Mouse (Mus musculus): ENCODE results near the gene Cdyl2. TPM values are rescaled to one million over a fixed set of nuclear protein-coding genes. Genes with fewer than 3 reads are reported as not detected.

The Cdyl2 gene
- polyA plus RNA-seq, 1 experiment from 2014 or later, result 8.2 TPM

DNA sequence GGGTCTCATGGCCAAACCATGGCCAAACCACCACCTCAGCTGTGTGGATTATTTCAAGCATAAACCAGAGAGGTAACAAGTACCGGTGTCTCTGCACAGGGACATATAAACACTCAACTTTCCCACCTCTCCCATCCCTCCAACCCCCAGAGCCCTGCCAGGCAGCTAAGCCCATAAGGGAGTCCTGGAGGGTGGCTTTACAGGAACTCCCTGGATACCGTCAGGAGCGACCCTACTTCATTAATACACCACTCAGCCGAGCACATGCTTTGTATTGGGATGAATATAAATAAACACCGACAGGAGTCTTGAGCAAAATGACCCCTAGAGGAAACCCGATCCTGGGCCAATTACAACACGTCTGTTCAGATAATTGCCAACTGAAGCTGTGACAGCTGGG, 194.0 kb downstream of the Cdyl2 start:
- Histone ChIP-seq H3K4me3 (replicated peaks) (no peak overlapping the region), H3K27me3 (0 out of 2 replicates have a peak, but pooled peaks cover 4% of the 10 kb centered on the region)
- WGBS, result 23% methylated on average over 7 of the region's 7 CpGs

DNA sequence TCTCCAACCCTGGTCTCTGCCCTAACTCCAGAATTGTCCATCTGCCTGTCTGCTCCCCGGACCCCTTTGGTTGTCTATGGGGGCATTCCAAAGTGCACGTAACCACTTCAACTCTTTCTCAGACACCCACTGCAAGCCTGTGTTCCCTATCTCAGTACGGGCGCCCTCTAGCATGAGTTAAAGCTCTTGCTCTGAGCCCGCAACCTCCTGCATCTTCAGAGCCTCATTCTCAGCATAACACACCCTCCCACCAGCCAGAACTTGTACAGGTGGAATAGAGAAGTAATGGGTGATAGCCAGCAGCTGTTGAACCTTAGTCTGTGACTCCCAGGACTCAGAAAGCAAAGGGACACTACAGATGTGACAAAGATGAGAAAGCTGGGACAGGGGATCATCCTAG, 196.0 kb downstream of the Cdyl2 start:
- ATAC-seq (ENCODE audit: insufficient number of reproducible peaks, insufficient read depth, low FRiP score, low TSS enrichment, low read depth), result no peak
- 83% methylated on average over 5 of the region's 5 CpGs for WGBS
- H3K9me3 ChIP-seq, result no peaks in the 10 kb centered on the region
- H3K9ac ChIP-seq (replicated peaks), result no peak overlapping the region
- no peaks in the 10 kb centered on the region for H3K36me3 ChIP-seq
- no peaks in the 10 kb centered on the region for H3K4me1 ChIP-seq (replicated peaks)
- 0 out of 2 replicates have a peak, but pooled peaks cover 4% of the 10 kb centered on the region for H3K27me3 ChIP-seq
- H3K27ac ChIP-seq, result no peak overlapping the region
- no peak overlapping the region for H3K4me3 ChIP-seq (replicated peaks)
- H3K4me2 ChIP-seq, result no peak overlapping the region

More for the DNA sequence above, 194.0 kb downstream of the Cdyl2 start:
- no peak overlapping the region for H3K27ac ChIP-seq
- no peaks in the 10 kb centered on the region for H3K9me3 ChIP-seq
- no peak overlapping the region for H3K4me2 ChIP-seq
- H3K9ac ChIP-seq (replicated peaks), result no peak overlapping the region
- no peak for ATAC-seq (ENCODE audit: insufficient number of reproducible peaks, insufficient read depth, low FRiP score, low TSS enrichment, low read depth)
- no peaks in the 10 kb centered on the region for H3K36me3 ChIP-seq
- no peaks in the 10 kb centered on the region for H3K4me1 ChIP-seq (replicated peaks)

DNA sequence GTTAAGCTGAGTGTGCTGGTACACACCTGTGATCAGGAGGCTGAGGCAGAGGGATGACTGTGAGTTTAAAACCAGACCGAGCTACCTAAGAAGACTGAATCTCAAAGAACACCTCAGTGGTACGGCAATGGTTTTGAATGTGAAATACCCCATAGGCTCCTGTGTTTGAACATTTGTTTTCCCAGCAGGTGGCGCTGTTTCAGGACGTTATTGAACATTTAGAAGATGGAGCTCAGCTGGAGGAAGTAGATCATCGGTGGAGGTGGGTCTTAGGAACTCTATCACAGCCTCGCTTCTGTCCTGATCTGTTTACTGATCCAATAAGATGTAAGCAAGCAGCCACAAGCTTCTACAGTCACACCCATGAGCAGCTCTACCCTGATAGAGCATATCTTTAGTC, 199.7 kb downstream of the Cdyl2 start:
- no peak overlapping the region for H3K4me2 ChIP-seq
- peaks cover 7% of the 10 kb centered on the region; the same call in 1 of the 2 replicates for H3K27me3 ChIP-seq
- H3K36me3 ChIP-seq, result no peaks in the 10 kb centered on the region
- no peaks in the 10 kb centered on the region for H3K4me1 ChIP-seq (replicated peaks)
- H3K4me3 ChIP-seq (replicated peaks), result no peak overlapping the region
- no peak overlapping the region for H3K9ac ChIP-seq (replicated peaks)
- no peak overlapping the region for H3K27ac ChIP-seq
- WGBS, result 77% methylated on average over 6 of the region's 6 CpGs
- H3K9me3 ChIP-seq, result no peaks in the 10 kb centered on the region
- ATAC-seq (ENCODE audit: insufficient number of reproducible peaks, insufficient read depth, low FRiP score, low TSS enrichment, low read depth), result no peak

DNA sequence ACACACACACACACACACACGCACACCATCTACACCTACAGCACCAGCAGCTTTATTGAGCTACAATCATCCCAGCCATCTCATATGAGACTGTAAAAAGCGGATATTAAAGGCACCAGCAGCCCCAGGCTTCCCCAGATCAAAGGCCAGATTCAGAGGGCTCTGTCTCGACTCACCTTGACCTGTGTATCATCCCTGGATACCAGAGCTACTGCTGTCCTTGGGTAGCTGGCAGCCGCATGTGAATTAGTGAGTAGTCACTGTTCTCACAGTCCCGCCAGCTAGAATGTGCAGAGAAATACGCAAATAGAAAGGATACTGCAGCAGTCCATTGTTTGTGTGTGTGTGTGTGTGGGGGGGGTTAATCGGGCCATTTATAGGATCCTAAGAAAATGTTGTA, 204.1 kb downstream of the Cdyl2 start:
- 77% methylated on average over 7 of the region's 7 CpGs for WGBS
- H3K4me3 ChIP-seq (replicated peaks), result no peak overlapping the region
- H3K27me3 ChIP-seq, result peaks cover 3% of the 10 kb centered on the region; the same call in 1 of the 2 replicates
- H3K36me3 ChIP-seq, result no peaks in the 10 kb centered on the region
- no peak overlapping the region for H3K9ac ChIP-seq (replicated peaks)
- no peaks in the 10 kb centered on the region for H3K4me1 ChIP-seq (replicated peaks)
- H3K9me3 ChIP-seq, result no peaks in the 10 kb centered on the region
- no peak overlapping the region for H3K4me2 ChIP-seq
- no peak for ATAC-seq (ENCODE audit: insufficient number of reproducible peaks, insufficient read depth, low FRiP score, low TSS enrichment, low read depth)
- no peak overlapping the region for H3K27ac ChIP-seq

DNA sequence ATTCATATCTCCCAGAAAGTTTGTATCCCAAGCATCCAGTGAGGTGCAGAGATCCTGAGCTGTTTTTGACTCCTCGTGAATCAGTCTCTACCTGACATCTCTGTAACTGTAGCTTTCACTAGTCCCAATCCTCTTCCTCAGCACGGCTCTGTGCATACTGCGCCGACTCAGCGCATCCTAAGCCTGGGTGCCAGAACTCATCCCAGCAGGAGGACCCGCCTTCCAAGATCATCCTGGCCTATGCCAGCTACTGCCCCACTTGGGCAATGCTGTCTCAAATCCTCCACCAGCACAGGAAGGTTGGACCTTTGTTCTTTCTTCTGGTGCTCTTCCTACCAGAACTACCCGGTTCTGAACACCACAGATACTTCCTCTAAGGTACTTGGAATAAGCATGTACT, 207.9 kb downstream of the Cdyl2 start:
- H3K36me3 ChIP-seq, result no peaks in the 10 kb centered on the region
- H3K4me1 ChIP-seq (replicated peaks), result no peaks in the 10 kb centered on the region
- no peaks in the 10 kb centered on the region for H3K9me3 ChIP-seq
- WGBS, result 87% methylated on average over 7 of the region's 7 CpGs
- H3K27me3 ChIP-seq, result peaks cover 3% of the 10 kb centered on the region; the same call in 1 of the 2 replicates
- H3K27ac ChIP-seq, result no peak overlapping the region
- no peak overlapping the region for H3K9ac ChIP-seq (replicated peaks)
- no peak for ATAC-seq (ENCODE audit: insufficient number of reproducible peaks, insufficient read depth, low FRiP score, low TSS enrichment, low read depth)
- H3K4me2 ChIP-seq, result no peak overlapping the region
- H3K4me3 ChIP-seq (replicated peaks), result no peak overlapping the region

Other genes with a start within 250 kb of the Cdyl2 start
- gene Dynlrb2, start 228.0 kb downstream of the Cdyl2 start, polyA plus RNA-seq (2016; fragmentation: Nextera tagmentation; extraction: Ambion mirVana), result not detected in 2 replicates
- gene Cmc2, start 188.5 kb upstream of the Cdyl2 start, polyA plus RNA-seq (2016; fragmentation: Nextera tagmentation; extraction: Ambion mirVana), result 72.2 and 82.7 TPM in 2 replicates
- gene Cenpn, start 188.7 kb upstream of the Cdyl2 start, polyA plus RNA-seq (2016; fragmentation: Nextera tagmentation; extraction: Ambion mirVana), result 47.5 and 47.6 TPM in 2 replicates
- 11.7 and 12.5 TPM in 2 replicates for gene Atmin, start 210.4 kb upstream of the Cdyl2 start, polyA plus RNA-seq (2016; fragmentation: Nextera tagmentation; extraction: Ambion mirVana)
- gene 1700030J22Rik, start 246.0 kb upstream of the Cdyl2 start, polyA plus RNA-seq (2016; fragmentation: Nextera tagmentation; extraction: Ambion mirVana), result 2.0 and 2.3 TPM in 2 replicates